Mouse (Mus musculus): ENCODE measurements around the gene Olfr1333.
"Not testable (repeated sequence)": the region's sequence is repeated elsewhere in the genome, so short reads cannot be mapped to it uniquely, and the experiment has no call there.

Olfr1333 gene

GRCm38 (mm10) chr4:118836179-118836578 is at the start of gene Olfr1333:
TSS of gene Olfr1333 (minus strand) at chr4:118836279.
- no peak for DNase-seq (ENCODE audit: low spot score in 2 of 2)

- DNase-seq (ENCODE audit: low spot score in 2 of 2): no peak
Observed at GRCm38 (mm10) chr4:118867566-118867965, 31.5 kb upstream of the Olfr1333 start.

DNA sequence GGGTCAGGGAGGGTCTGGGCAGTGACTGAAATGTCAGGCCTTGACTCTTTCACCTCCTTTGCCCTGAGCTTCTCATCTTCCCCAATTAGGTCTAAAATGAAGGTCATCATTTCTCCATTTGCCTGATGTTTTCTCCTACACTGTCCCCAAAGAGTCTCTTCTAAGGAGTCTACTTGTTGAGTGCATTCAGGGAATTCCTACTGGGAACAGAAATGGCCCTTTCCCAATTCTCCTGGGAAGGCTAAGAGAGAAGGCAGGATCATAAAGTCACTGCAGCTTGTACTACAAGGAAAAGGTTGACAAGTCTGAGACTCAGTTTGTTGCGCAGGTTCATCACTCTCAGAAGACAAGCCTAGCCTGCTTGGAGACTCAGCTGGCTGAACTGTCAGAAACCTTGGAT is 28.3 kb upstream of the Olfr1333 start, which contains the start of gene Olfr1331:
Gene Olfr1331, plus strand, starts transcription at position 301 of the 400 bp plus-strand sequence.
- DNase-seq (ENCODE audit: low spot score in 2 of 2): no peak

- peak; percentile 1 to 25 for DNase-seq (ENCODE audit: low spot score in 2 of 2)
Observed at GRCm38 (mm10) chr4:118862704-118863103, 26.6 kb upstream of the Olfr1333 start.

DNA sequence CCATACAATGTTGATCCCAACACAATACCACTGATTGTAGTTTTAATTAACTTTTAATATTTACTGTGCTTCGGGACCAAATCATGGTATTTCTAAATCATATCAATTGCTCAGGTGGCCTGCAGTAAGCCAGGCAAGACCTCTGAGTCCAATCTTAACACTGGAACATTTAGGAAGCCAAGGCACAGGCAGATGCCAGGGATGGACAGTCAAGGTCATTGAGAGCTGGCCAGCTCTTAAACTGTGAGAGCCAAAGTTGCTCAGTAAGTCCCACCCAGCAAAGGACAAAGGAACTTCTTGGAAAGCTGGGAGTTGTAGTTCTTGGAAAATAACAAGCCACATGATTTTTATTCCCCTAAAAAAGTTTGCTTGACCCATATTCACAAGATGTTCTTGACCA is 25.7 kb upstream of the Olfr1333 start:
- DNase-seq (ENCODE audit: low spot score in 2 of 2): no peak

DNA sequence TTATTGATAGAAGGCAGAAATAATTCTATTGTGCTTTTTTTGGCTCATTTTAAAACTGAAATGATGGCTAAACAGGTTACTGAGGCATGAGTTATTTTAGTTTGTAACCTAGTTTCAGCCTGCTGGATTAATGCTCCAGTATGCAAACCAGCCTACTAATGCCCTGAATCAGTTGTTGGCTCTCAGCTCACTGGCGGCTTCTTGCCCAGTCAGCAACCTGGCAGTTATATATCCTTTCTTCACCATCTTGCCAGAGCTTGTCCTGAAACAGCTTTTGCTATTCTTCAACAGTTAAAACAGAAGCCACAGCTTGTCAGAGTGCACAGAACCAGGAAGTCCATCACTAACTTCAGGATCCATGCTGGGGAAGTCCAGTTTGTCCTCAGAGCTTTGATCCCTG is 17.2 kb downstream of the Olfr1333 start:
- DNase-seq (ENCODE audit: low spot score in 2 of 2): no peak

- DNase-seq (ENCODE audit: low spot score in 2 of 2): no peak
Observed at GRCm38 (mm10) chr4:118809844-118810243, 26.2 kb downstream of the Olfr1333 start, which contains the start of gene Olfr1335. TSS of gene Olfr1335 (minus strand) at chr4:118809944.

GRCm38 (mm10) chr4:118792796-118793195 is 43.3 kb downstream of the Olfr1333 start:
- not testable (repeated sequence) for DNase-seq (ENCODE audit: low spot score in 2 of 2)

DNA sequence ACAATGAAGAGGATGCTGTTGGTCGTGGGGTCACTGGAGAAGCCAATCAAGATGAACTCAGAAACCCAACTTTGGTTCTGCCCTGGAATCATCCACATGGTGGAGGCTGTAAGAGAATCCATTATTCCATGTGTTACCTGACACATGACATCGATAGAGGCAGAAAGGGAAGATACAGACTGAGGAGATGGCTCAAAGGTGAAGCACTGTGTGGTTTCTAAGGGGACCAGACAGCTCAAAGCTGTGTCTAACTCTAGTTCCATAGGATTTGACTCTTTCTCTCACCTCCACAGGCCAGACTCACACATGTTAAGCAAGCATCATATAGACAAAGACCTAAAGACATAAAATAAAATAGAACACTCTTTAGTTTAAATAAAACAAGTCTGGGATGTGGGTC is 53.6 kb downstream of the Olfr1333 start, which contains the start of gene Olfr1337:
Gene Olfr1337, minus strand, starts transcription at position 101 of the 400 bp plus-strand sequence.
- DNase-seq (ENCODE audit: low spot score in 2 of 2): no peak

Data from left cerebral cortex, adult 9 months (tissue).